Mouse (Mus musculus) bone marrow, adult 2 months (tissue): ENCODE measurements around the gene Bex1.

Source experiments
- CTCF ChIP-seq: fragments of 200-500 bp; IDR thresholded peaks from 2 replicates; pipeline ENCODE4 v1.5.1; 2011; ENCODE audit warnings: low read length, control low read depth; ENCODE audit not compliant: control insufficient read depth, insufficient read depth
- POLR2A ChIP-seq: fragments of 200-500 bp; IDR thresholded peaks from 2 replicates; pipeline ENCODE4 v1.6.1; 2011; ENCODE audit warnings: low read depth, mild to moderate bottlenecking, control low read depth, low read length, borderline replicate concordance; ENCODE audit not compliant: control insufficient read depth

- TF ChIP-seq CTCF (no peak), POLR2A (no peak)
Observed at GRCm38 (mm10) chrX:136195193-136195944, 19.9 kb downstream of the Bex1 start.
